Mouse (Mus musculus) MEL (cell line): Measurements from ENCODE around the gene Ndc80. TPM values are rescaled to one million over a fixed set of nuclear protein-coding genes. Genes with fewer than 3 reads are reported as not detected.

Experiments used
- DNase-seq: peaks from one replicate; pipeline ENCODE4 v3.0.0; 2011; ENCODE audit warnings: low read depth, low spot score
- H3K27ac ChIP-seq: 2 replicates; pipeline ENCODE4 v1.5.1; 2012; ENCODE audit warnings: low read depth, mild to moderate bottlenecking, control low read depth, low read length, moderate library complexity; ENCODE audit not compliant: control insufficient read depth
- H3K27me3 ChIP-seq, 2 experiments: fragments of 150-350 bp in 1 of 2; sonication (generic) in 1 of 2; 2 replicates each; pipeline ENCODE4 v1.6.1; 2012; ENCODE audit warnings: low read length in 2 of 2, mild to moderate bottlenecking in 2 of 2, improper control_type of control experiment in 1 of 2, moderate library complexity in 1 of 2; ENCODE audit not compliant: insufficient read depth in 2 of 2, control insufficient read depth in 1 of 2
- H3K36me3 ChIP-seq, 2 experiments: 2 replicates each; pipeline ENCODE4 v1.6.1; 2012 to 2014; ENCODE audit warnings: low read length in 2 of 2, improper control_type of control experiment in 1 of 2, inconsistent platforms in 1 of 2, mild to moderate bottlenecking in 1 of 2; ENCODE audit not compliant: insufficient read depth in 2 of 2, control insufficient read depth in 1 of 2
- H3K4me1 ChIP-seq, 2 experiments: fragments of 150-350 bp in 1 of 2; sonication (generic) in 1 of 2; 2 replicates each; pipeline ENCODE4 v1.6.1; 2012; ENCODE audit warnings: low read length in 2 of 2, improper control_type of control experiment in 1 of 2, mild to moderate bottlenecking in 1 of 2; ENCODE audit not compliant: insufficient read depth in 2 of 2, control insufficient read depth in 1 of 2
- H3K4me3 ChIP-seq, 2 experiments: fragments of 150-350 bp in 1 of 2; sonication (generic) in 1 of 2; 2 replicates each; pipeline ENCODE4 v1.5.1; 2012; ENCODE audit warnings: low read depth in 2 of 2, low read length in 2 of 2, mild to moderate bottlenecking in 2 of 2, moderate library complexity in 2 of 2, control low read depth in 1 of 2, improper control_type of control experiment in 1 of 2; ENCODE audit not compliant: control insufficient read depth in 1 of 2, insufficient read depth in 1 of 2
- H3K79me2 ChIP-seq: 2 replicates; pipeline ENCODE4 v1.6.1; 2012; ENCODE audit warnings: mild to moderate bottlenecking, low read length, moderate library complexity; ENCODE audit not compliant: control insufficient read depth, poor library complexity, insufficient read depth
- H3K9ac ChIP-seq: 2 replicates; pipeline ENCODE4 v1.6.1; 2012; ENCODE audit warnings: low read depth, mild to moderate bottlenecking, control low read depth, low read length, moderate library complexity; ENCODE audit not compliant: control insufficient read depth, poor library complexity, severe bottlenecking
- H3K9me3 ChIP-seq: fragments of 150-350 bp; sonication (generic); replicated peaks from 2 replicates; pipeline ENCODE4 v1.6.1; 2012; ENCODE audit warnings: mild to moderate bottlenecking, low read length, improper control_type of control experiment, moderate library complexity; ENCODE audit not compliant: insufficient read depth
- BHLHE40 ChIP-seq: IDR thresholded peaks from 2 replicates; pipeline ENCODE4 v1.6.1; 2012; ENCODE audit warnings: low read depth, mild to moderate bottlenecking, inconsistent platforms, low read length, improper control_type of control experiment, borderline replicate concordance
- CHD1 ChIP-seq: IDR thresholded peaks from 2 replicates; pipeline ENCODE4 v1.6.1; 2012; ENCODE audit warnings: low read depth, mild to moderate bottlenecking, inconsistent platforms, low read length, improper control_type of control experiment
- CTCF ChIP-seq, 3 experiments: IDR thresholded peaks in 2 of 3; conservative IDR thresholded peaks in 1 of 3; 2 replicates each; pipeline ENCODE4 v1.5.1; 2011 to 2012; ENCODE audit warnings: low read length in 3 of 3, low read depth in 2 of 3, mild to moderate bottlenecking in 2 of 3, improper control_type of control experiment in 1 of 3, inconsistent platforms in 1 of 3, mixed read lengths in 1 of 3, moderate library complexity in 1 of 3; ENCODE audit not compliant: control insufficient read depth in 1 of 3, insufficient read depth in 1 of 3, poor library complexity in 1 of 3, severe bottlenecking in 1 of 3
- E2F4 ChIP-seq: IDR thresholded peaks from 2 replicates; pipeline ENCODE4 v1.6.1; 2011; ENCODE audit warnings: low read depth, low read length, improper control_type of control experiment, borderline replicate concordance
- ELF1 ChIP-seq: IDR thresholded peaks from 2 replicates; pipeline ENCODE4 v1.6.1; 2014; ENCODE audit warnings: low read depth, mild to moderate bottlenecking, inconsistent platforms, low read length, improper control_type of control experiment, moderate library complexity
- EP300 ChIP-seq, 2 experiments: IDR thresholded peaks; 2 replicates each; pipeline ENCODE4 v1.6.1; 2011; ENCODE audit warnings: improper control_type of control experiment in 2 of 2, low read length in 2 of 2, low read depth in 1 of 2, mild to moderate bottlenecking in 1 of 2
- GABPA ChIP-seq: IDR thresholded peaks from 2 replicates; pipeline ENCODE4 v1.6.1; 2012; ENCODE audit warnings: low read depth, mild to moderate bottlenecking, inconsistent platforms, low read length, improper control_type of control experiment, moderate library complexity
- GATA1 ChIP-seq: IDR thresholded peaks from 2 replicates; pipeline ENCODE4 v1.6.1; 2011; ENCODE audit warnings: low read depth, low read length, improper control_type of control experiment
- HCFC1 ChIP-seq: IDR thresholded peaks from 2 replicates; pipeline ENCODE4 v1.6.1; 2012; ENCODE audit warnings: low read depth, mild to moderate bottlenecking, inconsistent platforms, low read length, improper control_type of control experiment, moderate library complexity
- JUND ChIP-seq: IDR thresholded peaks from 2 replicates; pipeline ENCODE4 v1.6.1; 2011; ENCODE audit warnings: low read depth, mild to moderate bottlenecking, improper control_type of control experiment, low read length
- MAX ChIP-seq: IDR thresholded peaks from 2 replicates; pipeline ENCODE4 v1.6.1; 2011; ENCODE audit warnings: low read length, improper control_type of control experiment
- MAZ ChIP-seq: IDR thresholded peaks from 2 replicates; pipeline ENCODE4 v1.6.1; 2012; ENCODE audit warnings: low read depth, mild to moderate bottlenecking, inconsistent platforms, low read length, improper control_type of control experiment
- MEF2A ChIP-seq: IDR thresholded peaks from 2 replicates; pipeline ENCODE4 v1.6.1; 2014; ENCODE audit warnings: low read depth, mild to moderate bottlenecking, inconsistent platforms, low read length, improper control_type of control experiment; ENCODE audit not compliant: poor library complexity, insufficient replicate concordance, severe bottlenecking; ENCODE audit errors: extremely low read depth
- NELFE ChIP-seq: IDR thresholded peaks from 2 replicates; pipeline ENCODE4 v1.6.1; 2011; ENCODE audit warnings: low read depth, low read length, improper control_type of control experiment
- RAD21 ChIP-seq: IDR thresholded peaks from 2 replicates; pipeline ENCODE4 v1.6.1; 2011; ENCODE audit warnings: mild to moderate bottlenecking, low read depth, low read length, improper control_type of control experiment
- RCOR1 ChIP-seq: IDR thresholded peaks from 2 replicates; pipeline ENCODE4 v1.6.1; 2012; ENCODE audit warnings: low read depth, mild to moderate bottlenecking, inconsistent platforms, low read length, improper control_type of control experiment
- SIN3A ChIP-seq: IDR thresholded peaks from 2 replicates; pipeline ENCODE4 v1.6.1; 2012; ENCODE audit warnings: low read length, improper control_type of control experiment, inconsistent platforms
- SMC3 ChIP-seq: IDR thresholded peaks from 2 replicates; pipeline ENCODE4 v1.6.1; 2011; ENCODE audit warnings: low read depth, low read length, improper control_type of control experiment
- TAL1 ChIP-seq: IDR thresholded peaks from 2 replicates; pipeline ENCODE4 v1.6.1; 2012; ENCODE audit warnings: mild to moderate bottlenecking, inconsistent platforms, low read length, moderate library complexity, mixed read lengths
- TBP ChIP-seq: IDR thresholded peaks from 2 replicates; pipeline ENCODE4 v1.8.0; 2011; ENCODE audit warnings: low read depth, low read length, improper control_type of control experiment
- TCF12 ChIP-seq: IDR thresholded peaks from 2 replicates; pipeline ENCODE4 v1.6.1; 2014; ENCODE audit warnings: low read depth, mild to moderate bottlenecking, inconsistent platforms, low read length, improper control_type of control experiment, moderate library complexity
- UBTF ChIP-seq: IDR thresholded peaks from 2 replicates; pipeline ENCODE4 v1.6.1; 2012; ENCODE audit warnings: low read depth, mild to moderate bottlenecking, inconsistent platforms, low read length, improper control_type of control experiment, moderate library complexity, borderline replicate concordance; ENCODE audit not compliant: insufficient read depth
- USF1 ChIP-seq: IDR thresholded peaks from 2 replicates; pipeline ENCODE4 v1.6.1; 2014; ENCODE audit warnings: low read depth, mild to moderate bottlenecking, inconsistent platforms, low read length, improper control_type of control experiment, moderate library complexity
- USF2 ChIP-seq, 2 experiments: IDR thresholded peaks; 2 replicates each; pipeline ENCODE4 v1.6.1; 2011 to 2012; ENCODE audit warnings: improper control_type of control experiment in 2 of 2, low read length in 2 of 2, borderline replicate concordance in 1 of 2, inconsistent platforms in 1 of 2, low read depth in 1 of 2, mild to moderate bottlenecking in 1 of 2; ENCODE audit not compliant: insufficient read depth in 1 of 2
- ZKSCAN1 ChIP-seq: IDR thresholded peaks from 2 replicates; pipeline ENCODE4 v1.6.1; 2012; ENCODE audit warnings: low read depth, mild to moderate bottlenecking, inconsistent platforms, low read length, improper control_type of control experiment, moderate library complexity
- ZMIZ1 ChIP-seq: IDR thresholded peaks from 2 replicates; pipeline ENCODE4 v1.6.1; 2012; ENCODE audit warnings: low read depth, mild to moderate bottlenecking, inconsistent platforms, low read length, improper control_type of control experiment, moderate library complexity
- ZNF384 ChIP-seq: IDR thresholded peaks from 2 replicates; pipeline ENCODE4 v1.6.1; 2012; ENCODE audit warnings: low read depth, mild to moderate bottlenecking, inconsistent platforms, low read length, improper control_type of control experiment
- polyA plus RNA-seq, 2 experiments: library from polyadenylated mRNA; stranded (reverse) in 1 of 2; unstranded in 1 of 2; fragments of >175 nt in 1 of 2; fragments of >200 nt in 1 of 2; gene quantifications; 2 replicates each; pipeline versions ENCODE4 v1.2.1 to v1.2.4; 2012; ENCODE audit warnings: low replicate concordance in 2 of 2, low read depth in 1 of 2; ENCODE audit not compliant: insufficient read length in 2 of 2, insufficient read depth in 1 of 2, missing spikeins in 1 of 2
- total RNA-seq: library from RNA; depleted of rRNA; stranded (reverse); fragments of 300-350 nt; gene quantifications from 2 replicates; pipeline ENCODE4 v1.2.3, GENCODE M21; 2012

The Ndc80 gene
- total and polyA plus RNA-seq, 3 experiments, result 26.0 to 28.3 TPM; not detected in 1

DNA sequence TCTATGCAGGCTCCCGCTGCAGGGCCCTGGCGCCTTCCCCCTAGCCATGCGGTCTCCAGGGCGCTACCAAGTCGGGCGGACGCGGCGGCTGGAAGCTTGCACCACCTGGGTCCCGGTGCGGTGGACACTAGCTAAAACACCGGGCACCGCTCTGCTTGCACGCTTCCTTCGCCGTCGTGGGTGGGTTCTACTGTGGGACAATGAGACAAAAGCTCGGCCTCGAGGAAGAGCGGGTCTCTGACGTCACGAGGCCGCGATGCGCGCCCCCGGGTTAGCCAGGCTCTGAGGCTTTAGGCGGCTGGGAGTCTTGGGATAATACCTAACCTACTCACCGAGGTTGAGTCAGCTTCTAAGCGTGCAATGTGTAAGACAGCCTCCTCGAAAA, 51.0 kb downstream of the Ndc80 start:
- peak overlapping the region; percentile 91 for H3K9ac ChIP-seq
- TF ChIP-seq BHLHE40 (no peak), ELF1 (no peak), UBTF (no peak), CHD1 (0 out of 2 replicates have a peak, but pooled peaks have one; percentile 48), USF1 (0 out of 2 replicates have a peak, but pooled peaks have one; percentile 14), ZMIZ1 (0 out of 2 replicates have a peak, but pooled peaks have one; percentile 37), E2F4 (no peak), MAX (peak; percentile 38; the same call in 1 of the 2 replicates), TAL1 (no peak), EP300 (IDR thresholded peaks at IDR 0.05; ENCODE audit: low read depth in 1 of 2, low read length in 2 of 2) (no peak)
- peaks cover 9 to 20% of the 10 kb centered on the region in 2 experiments for H3K4me1 ChIP-seq
- peaks cover 0 to 21% of the 10 kb centered on the region in 2 experiments; a peak in 2 of 4 replicates for H3K36me3 ChIP-seq
- H3K27me3 ChIP-seq, result no peaks in the 10 kb centered on the region
- peak overlapping the region; percentile 78 for H3K27ac ChIP-seq
- peak overlapping the region; percentile 68 to 88 for H3K4me3 ChIP-seq
- no peaks in the 10 kb centered on the region for H3K9me3 ChIP-seq
- peaks cover 40% of the 10 kb centered on the region for H3K79me2 ChIP-seq
- peak; percentile 79 for DNase-seq

DNA sequence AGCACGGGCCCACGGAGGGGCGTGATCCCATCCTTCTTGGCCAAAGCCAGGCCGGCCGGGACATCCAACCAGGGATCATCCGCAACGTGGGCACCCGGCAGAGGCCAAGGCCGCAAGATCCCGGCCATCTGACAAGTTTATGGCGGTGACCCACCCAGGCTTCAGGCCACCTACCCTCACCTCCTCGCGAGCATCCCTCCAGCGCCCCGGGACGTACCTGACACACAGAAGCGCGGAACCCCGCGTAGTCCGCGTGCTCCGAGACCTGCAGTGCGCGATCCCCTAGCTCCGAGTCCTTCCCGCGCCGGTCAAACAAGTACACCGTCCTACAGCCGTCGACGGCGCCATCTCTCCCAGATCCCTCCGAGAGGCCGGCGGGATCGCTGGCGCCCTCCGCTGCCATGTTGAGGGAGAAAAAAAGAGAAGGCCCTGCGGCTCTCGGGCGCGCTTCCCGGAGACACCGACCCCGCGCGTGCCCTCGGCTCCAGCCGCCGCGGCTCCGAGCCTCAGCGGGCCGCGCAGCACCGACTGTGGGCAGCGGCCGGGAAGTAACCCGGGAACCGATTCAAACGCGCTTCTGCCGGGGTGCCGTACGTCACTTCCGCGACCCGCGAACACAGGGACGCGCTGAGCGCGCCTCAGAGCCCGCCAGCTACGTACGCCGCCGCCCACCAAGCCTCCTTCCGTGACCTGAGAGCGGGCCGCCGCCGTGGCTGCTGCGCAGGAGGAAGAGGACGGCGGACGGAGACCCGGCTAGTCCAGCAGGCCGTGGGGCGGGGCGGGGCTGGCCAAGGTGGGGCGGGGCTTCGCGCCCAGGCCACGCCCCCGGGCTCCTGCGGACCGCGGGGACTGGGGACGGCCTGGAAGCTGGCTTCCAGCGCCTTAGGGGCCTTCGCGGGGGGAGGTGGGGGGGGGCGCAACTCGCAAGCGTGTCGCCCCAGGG, 51.6 kb downstream of the Ndc80 start, which contains the start of gene Smchd1:
TSS of gene Smchd1 (minus strand) at position 582 of the 943 bp plus-strand sequence.
- peak within 1 kb of the TSS; percentile 68 to 88 for H3K4me3 ChIP-seq
- no peaks in the 10 kb centered on the region for H3K9me3 ChIP-seq
- peaks cover 9 to 20% of the 10 kb centered on the region in 2 experiments for H3K4me1 ChIP-seq
- H3K79me2 ChIP-seq, result peaks cover 46% of the 10 kb centered on the region
- H3K27ac ChIP-seq, result peak within 1 kb of the TSS; percentile 81
- H3K36me3 ChIP-seq, result peaks cover 0 to 21% of the 10 kb centered on the region in 2 experiments; a peak in 2 of 4 replicates
- H3K27me3 ChIP-seq, result no peaks in the 10 kb centered on the region
- peak within 1 kb of the TSS; percentile 91 for H3K9ac ChIP-seq
- DNase-seq, result peak; percentile 97
- TF ChIP-seq ELF1, result peak; percentile 82
- TF ChIP-seq ZNF384, result no peak
- TF ChIP-seq TCF12, result peak; percentile 16; the same call in 1 of the 2 replicates
- TF ChIP-seq MAZ, result peak; percentile 47; the same call in 1 of the 2 replicates
- TF ChIP-seq UBTF, result peak; percentile 70; the same call in 1 of the 2 replicates
- TF ChIP-seq ZMIZ1, result peak; percentile 41; the same call in 1 of the 2 replicates
- peak; percentile 84 for TF ChIP-seq HCFC1
- TF ChIP-seq TBP, result 0 out of 2 replicates have a peak, but pooled peaks have one; percentile 35
- no peak for TF ChIP-seq GABPA
- TF ChIP-seq USF1, result no peak
- peak; percentile 78 for TF ChIP-seq NELFE
- peak; percentile 79; the same call in 1 of the 2 replicates for TF ChIP-seq E2F4
- TF ChIP-seq GATA1, result no peak
- TF ChIP-seq SIN3A, result peak; percentile 67
- TF ChIP-seq RCOR1, result no peak
- TF ChIP-seq ZKSCAN1, result no peak
- no peak for TF ChIP-seq MEF2A
- TF ChIP-seq RAD21, result no peak
- TF ChIP-seq USF2 (IDR thresholded peaks at IDR 0.05; ENCODE audit: borderline replicate concordance in 1 of 2, insufficient read depth in 1 of 2, low read depth in 1 of 2, low read length in 2 of 2), result no peak
- TF ChIP-seq CTCF (IDR thresholded peaks at IDR 0.05 in 2 of 3, conservative IDR thresholded peaks at IDR 0.05 in 1 of 3; ENCODE audit: control insufficient read depth in 1 of 3, insufficient read depth in 1 of 3, low read depth in 2 of 3, low read length in 3 of 3, poor library complexity in 1 of 3, severe bottlenecking in 1 of 3), result no peak
- no peak for TF ChIP-seq SMC3
- TF ChIP-seq JUND, result no peak
- no peak for TF ChIP-seq BHLHE40
